Mouse (Mus musculus): Measurements from ENCODE around the gene Ier5l. TPM values are rescaled to one million over a fixed set of nuclear protein-coding genes. Genes with fewer than 3 reads are reported as not detected.

Gene Ier5l
- total RNA-seq, 2 experiments from 2014 or later, result 2.6 to 3.2 TPM

GRCm38 (mm10) chr2:30441518-30442497 is 32.2 kb downstream of the Ier5l start:
- peak; percentile 93 to 96 for DNase-seq

- DNase-seq, result peak; percentile 87 to 89
Observed at GRCm38 (mm10) chr2:30440701-30441517, 33.1 kb downstream of the Ier5l start.

DNA sequence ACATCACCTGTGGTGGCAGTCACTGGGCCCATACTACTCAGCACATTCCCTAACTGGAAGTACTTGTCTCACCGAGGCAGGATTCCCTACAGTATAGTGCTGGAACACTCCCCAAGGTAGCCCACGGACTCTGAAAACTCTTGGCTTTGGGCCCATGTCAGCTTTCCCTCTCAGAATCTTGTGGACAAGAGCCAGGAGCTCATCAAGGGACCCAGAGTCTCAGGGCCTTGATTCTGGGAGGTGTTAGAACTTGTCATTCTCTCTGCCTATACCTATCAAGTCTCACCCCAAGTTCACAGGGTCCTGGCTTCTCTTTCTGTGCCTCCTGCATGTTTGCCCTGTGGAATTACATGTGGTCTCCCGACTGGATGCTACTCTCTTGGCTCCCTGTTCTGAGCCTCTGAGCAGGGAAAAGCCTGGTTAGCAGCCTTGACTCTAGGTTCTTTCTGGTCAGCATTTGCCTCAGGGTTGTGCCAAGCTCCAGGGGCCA is 33.8 kb downstream of the Ier5l start:
- peak; percentile 45 to 49 for DNase-seq

DNA sequence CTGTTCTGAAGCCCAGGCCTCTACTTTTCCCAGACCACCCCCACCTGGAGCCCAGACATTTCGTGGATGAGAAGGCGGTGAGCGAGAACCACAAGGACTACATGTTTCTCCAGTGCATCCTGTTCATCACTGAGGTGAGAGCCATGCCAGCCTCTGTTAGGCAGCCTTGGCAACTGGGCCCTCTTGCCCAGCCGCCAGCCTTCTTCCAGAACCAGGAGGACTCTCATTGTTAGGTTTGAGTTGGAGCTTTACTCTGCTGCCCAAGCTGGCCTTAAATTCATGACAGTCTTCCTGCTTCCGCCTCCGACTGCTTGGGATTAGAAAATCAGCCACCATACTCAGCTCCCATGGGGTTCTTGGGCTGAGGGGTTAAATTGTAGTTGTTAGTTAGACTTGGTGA is 34.4 kb downstream of the Ier5l start:
- DNase-seq, result no peak

- DNase-seq, result no peak
Observed at GRCm38 (mm10) chr2:30437791-30438190, 36.2 kb downstream of the Ier5l start.

- no peak for DNase-seq
Observed at GRCm38 (mm10) chr2:30436809-30437208, 37.2 kb downstream of the Ier5l start.

DNA sequence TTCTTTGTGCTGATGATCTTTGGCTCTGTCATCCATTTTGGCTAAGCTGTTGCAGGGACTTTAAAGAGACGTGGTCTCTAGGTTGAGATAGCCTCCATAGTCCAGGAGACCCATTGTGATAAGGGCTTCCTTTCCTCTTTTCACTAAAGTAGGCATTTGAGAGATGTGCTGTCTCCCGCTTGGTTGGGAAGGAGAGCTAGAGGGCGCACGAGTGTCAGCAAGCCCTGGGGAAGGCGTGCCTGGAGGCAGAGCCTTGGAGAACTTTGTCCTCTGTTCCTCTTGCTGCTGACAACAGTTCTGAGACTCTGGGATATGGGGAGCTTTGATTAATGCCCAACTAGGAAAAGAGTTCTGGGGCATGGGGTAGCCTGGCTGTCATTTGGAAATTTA is 37.9 kb downstream of the Ier5l start:
- DNase-seq, result peak; percentile 74 to 78

DNA sequence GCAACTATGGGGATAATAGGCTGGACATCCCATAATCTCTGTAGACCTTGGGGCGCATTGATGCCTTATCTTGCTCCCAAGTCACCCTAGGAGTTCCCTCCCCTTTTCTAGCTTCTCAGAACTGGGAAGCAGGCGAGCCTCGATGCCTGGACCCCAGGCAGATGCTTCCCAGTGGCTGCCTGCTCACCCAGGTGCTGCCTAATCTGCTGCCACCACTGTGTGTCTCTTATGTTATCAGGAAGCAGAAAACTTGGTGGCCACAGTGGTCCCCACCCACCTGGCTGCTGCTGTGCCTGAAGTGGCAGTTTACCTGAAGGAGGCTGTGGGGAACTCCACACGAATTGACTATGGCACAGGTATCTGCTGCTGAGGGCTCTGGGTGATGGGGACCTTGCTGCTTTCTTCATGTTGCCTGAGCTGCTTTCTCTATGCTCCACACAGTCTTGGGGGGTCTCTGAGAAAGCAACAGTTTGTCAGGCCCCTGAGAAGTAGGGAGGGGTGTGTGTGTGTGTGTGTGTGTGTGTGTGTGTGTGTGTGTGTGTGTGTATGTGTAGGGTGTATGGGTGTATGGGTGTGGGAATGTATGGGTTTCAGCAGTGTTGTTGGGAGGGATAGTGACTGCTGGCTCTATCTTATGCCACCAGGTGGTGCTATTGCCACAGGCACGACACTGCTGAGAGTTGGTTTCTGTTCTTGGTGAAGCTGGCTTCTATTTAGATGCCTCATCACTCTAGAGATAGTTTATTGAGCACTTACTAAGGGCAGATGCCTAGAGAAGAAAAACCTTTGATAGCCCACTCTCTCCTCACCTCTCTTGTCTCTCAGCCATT is 38.5 kb downstream of the Ier5l start:
- peak; percentile 76 to 85 for DNase-seq

GRCm38 (mm10) chr2:30429156-30429555 is 44.9 kb downstream of the Ier5l start:
- peak; percentile 79 to 85 for DNase-seq

Other genes starting within 250 kb of the Ier5l start
- 10 to 100 TPM; 77.9 to 86.5 TPM for gene Lrrc8a, start 236.5 kb downstream of the Ier5l start, total RNA-seq (2021)
- gene Gm28035, start 233.7 kb downstream of the Ier5l start, total RNA-seq (2021), result 1 to 10 TPM; 3.4 to 3.6 TPM
- gene Phyhd1, start 208.0 kb downstream of the Ier5l start, total RNA-seq (2021), result 100 to 1,000 TPM; 109 to 110 TPM
- gene Gm28038, start 193.2 kb downstream of the Ier5l start, total RNA-seq (2021), result not detected
- 10 to 100 TPM; 23.4 to 25.5 TPM for gene Dolk, start 187.9 kb downstream of the Ier5l start, total RNA-seq (2021)
- gene Nup188, start 187.8 kb downstream of the Ier5l start, total RNA-seq (2021), result 10 to 100 TPM; 19.5 to 20.7 TPM
- gene Sh3glb2, start 114.9 kb downstream of the Ier5l start, total RNA-seq (2021), result 10 to 100 TPM; 34.6 to 42.9 TPM
- 10 to 100 TPM; 83.0 to 85.6 TPM for gene Miga2, start 110.0 kb downstream of the Ier5l start, total RNA-seq (2021)
- 1 to 10 TPM; 6.4 to 7.8 TPM for gene Dolpp1, start 82.0 kb downstream of the Ier5l start, total RNA-seq (2021)
- 100 to 1,000 TPM; 507 to 509 TPM for gene Crat, start 58.4 kb downstream of the Ier5l start, total RNA-seq (2021)
- 10 to 100 TPM; 81.6 to 96.7 TPM for gene Ptpa, start 58.2 kb downstream of the Ier5l start, total RNA-seq (2021)
- gene Cstad, start 120.8 kb upstream of the Ier5l start, total RNA-seq (2021), result 1 to 10 TPM in 1 of 2 experiments, under 1 TPM in 1; 0.57 to 1.2 TPM